In the genomic region with DNA sequence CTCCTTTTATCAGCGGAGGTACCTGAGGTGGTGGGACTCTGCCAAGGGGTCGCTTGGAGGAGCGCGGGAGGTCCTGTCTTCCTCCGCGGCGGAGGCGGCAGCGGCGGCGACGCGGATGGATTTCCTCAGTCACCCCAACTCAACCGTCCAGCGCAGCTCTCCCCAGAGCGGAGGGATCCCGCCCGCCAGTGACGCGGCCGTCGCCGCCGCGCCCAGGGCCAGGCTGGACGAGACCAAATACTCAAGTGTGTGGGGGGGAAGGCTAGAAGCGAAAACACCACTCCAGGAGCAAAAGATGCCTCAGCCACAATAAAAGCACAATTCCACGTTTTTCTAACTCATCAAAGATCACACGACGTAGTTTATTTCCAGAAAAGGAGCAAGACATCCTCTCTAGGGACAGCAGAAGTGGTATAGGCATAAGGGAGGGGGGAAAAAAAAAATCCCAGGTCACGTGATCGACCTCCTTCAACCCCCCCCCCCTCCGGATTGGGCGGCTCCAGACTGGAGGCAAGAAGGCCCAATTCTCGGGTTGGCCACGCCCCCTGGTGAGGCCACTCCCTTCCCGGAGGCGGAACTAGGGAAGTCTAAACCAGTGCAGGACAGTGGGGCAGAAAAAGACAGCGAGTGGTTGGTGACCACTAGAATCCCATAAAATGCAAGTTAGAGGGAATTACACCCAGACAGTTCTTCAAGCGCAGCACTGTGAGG, we compare ENCODE assay signal across 8 mouse cellular contexts. TPM values are rescaled to one million over a fixed set of nuclear protein-coding genes. Genes with fewer than 3 reads are reported as not detected.
DNase-seq lines count a peak whose midpoint lies in the region; ATAC-seq and TF ChIP-seq lines count a peak whose summit lies in the region.

A gene (minus strand): TSS at position 126 of the 711 bp plus-strand sequence.
A gene (minus strand): TSS at position 394 of the 711 bp plus-strand sequence.

- 0 out of 2 replicates have a peak within 1 kb of the TSS, but pooled peaks have one; percentile 42 for H3K27ac ChIP-seq in ES-Bruce4 (ENCODE audit: insufficient read depth, low read length)
- peak within 1 kb of the TSS; percentile 99 for H3K27ac ChIP-seq in forebrain, embryonic 13.5 days
- peak within 1 kb of the TSS; percentile 94 for H3K27ac ChIP-seq in liver, postnatal 0 days (ENCODE audit: low read depth)
- peak within 1 kb of the TSS; percentile 94 for H3K27ac ChIP-seq in neural tube, embryonic 14.5 days (ENCODE audit: low read depth, low read length)

- peak; percentile 99 for DNase-seq in heart, postnatal 10 days
- DNase-seq in large intestine, adult 2 months (ENCODE audit: low read depth, low spot score), result peak; percentile 97
- DNase-seq in liver, postnatal 0 days, result peak; percentile 99
- peak; percentile 99 for DNase-seq in testis, postnatal 10 days (ENCODE audit: low spot score)

- intact Hi-C loops in heart, postnatal 10 days (cut with DNase I), result loop anchor here (5.0 kb wide), 3 partner anchors 94 to 214 kb away; a partner anchor contains a TSS

- TF ChIP-seq POLR2A in ES-Bruce4 (IDR thresholded peaks at IDR 0.05; ENCODE audit: insufficient read depth, low read length), result peak; percentile 64

- H3K27me3 ChIP-seq in ES-Bruce4 (ENCODE audit: control insufficient read depth, insufficient read depth, low read length, poor library complexity, severe bottlenecking), result no peaks in the 10 kb centered on the region
- no peaks in the 10 kb centered on the region for H3K27me3 ChIP-seq in forebrain, embryonic 13.5 days
- no peaks in the 10 kb centered on the region for H3K27me3 ChIP-seq in liver, postnatal 0 days (ENCODE audit: insufficient read depth, low read length)
- no peaks in the 10 kb centered on the region for H3K27me3 ChIP-seq in neural tube, embryonic 14.5 days (ENCODE audit: control insufficient read depth, insufficient read depth, low read length)

- H3K4me3 ChIP-seq in ES-Bruce4 (ENCODE audit: low read depth, low read length), result peak within 1 kb of the TSS; percentile 91
- peak within 1 kb of the TSS; percentile 94 for H3K4me3 ChIP-seq in forebrain, embryonic 13.5 days
- H3K4me3 ChIP-seq in liver, postnatal 0 days (ENCODE audit: low read depth, low read length), result peak within 1 kb of the TSS; percentile 96
- peak within 1 kb of the TSS; percentile 94 for H3K4me3 ChIP-seq in neural tube, embryonic 14.5 days (ENCODE audit: low read depth, low read length)

- H3K4me2 ChIP-seq in forebrain, embryonic 13.5 days, result peak within 1 kb of the TSS; percentile 93
- H3K4me2 ChIP-seq in liver, postnatal 0 days (ENCODE audit: low read depth, low read length), result peak within 1 kb of the TSS; percentile 90
- peak within 1 kb of the TSS; percentile 93 for H3K4me2 ChIP-seq in neural tube, embryonic 14.5 days (ENCODE audit: low read depth, low read length)

- ATAC-seq in cerebellum, adult (ENCODE audit: insufficient number of reproducible peaks, low FRiP score, low TSS enrichment), result peak; percentile 74
- ATAC-seq in forebrain, embryonic 13.5 days, result peak; percentile 81
- ATAC-seq in liver, postnatal 0 days, result peak; percentile 88
- ATAC-seq in neural tube, embryonic 14.5 days (ENCODE audit: low read depth), result peak; percentile 69

- peak; percentile 84 for TF ChIP-seq EP300 in ES-Bruce4 (IDR thresholded peaks at IDR 0.05; ENCODE audit: insufficient read depth, low read depth, low read length)
- TF ChIP-seq EP300 in liver, postnatal 0 days (IDR thresholded peaks at IDR 0.05; ENCODE audit: low read depth), result peak; percentile 79; the same call in 1 of the 2 replicates

- H3K9me3 ChIP-seq in ES-Bruce4 (replicated peaks; ENCODE audit: control insufficient read depth, insufficient read depth, low read length, poor library complexity, severe bottlenecking), result no peaks in the 10 kb centered on the region
- H3K9me3 ChIP-seq in forebrain, embryonic 13.5 days (replicated peaks), result no peaks in the 10 kb centered on the region
- H3K9me3 ChIP-seq in liver, postnatal 0 days (ENCODE audit: low read length), result no peaks in the 10 kb centered on the region
- no peaks in the 10 kb centered on the region for H3K9me3 ChIP-seq in neural tube, embryonic 14.5 days (ENCODE audit: control insufficient read depth, low read length)

- TF ChIP-seq CTCF in ES-Bruce4 (IDR thresholded peaks at IDR 0.05; ENCODE audit: low read depth, low read length), result no peak
- TF ChIP-seq CTCF in liver, postnatal 0 days (IDR thresholded peaks at IDR 0.05; ENCODE audit: low read depth), result no peak

- H3K4me1 ChIP-seq in ES-Bruce4 (ENCODE audit: control insufficient read depth, insufficient read depth, low read length), result no peaks in the 10 kb centered on the region
- H3K4me1 ChIP-seq in forebrain, embryonic 13.5 days, result peaks cover 21% of the 10 kb centered on the region
- H3K4me1 ChIP-seq in liver, postnatal 0 days (ENCODE audit: insufficient read depth), result peaks cover 12% of the 10 kb centered on the region
- H3K4me1 ChIP-seq in neural tube, embryonic 14.5 days (ENCODE audit: control insufficient read depth, insufficient read depth, low read length), result peaks cover 9% of the 10 kb centered on the region; the same call in 1 of the 2 replicates

- WGBS in forebrain, embryonic 13.5 days, result under 1% methylated on average over 40 of the region's 40 CpGs
- WGBS in large intestine, adult 2 months, result under 1% methylated on average over 40 of the region's 40 CpGs
- 1% methylated on average over 30 of the region's 40 CpGs for WGBS in liver, postnatal 0 days (ENCODE audit: insufficient replicate concordance)
- WGBS in neural tube, embryonic 14.5 days, result under 1% methylated on average over 40 of the region's 40 CpGs

- H3K36me3 ChIP-seq in ES-Bruce4 (ENCODE audit: control insufficient read depth, insufficient read depth, low read length, poor library complexity, severe bottlenecking), result peaks cover 4% of the 10 kb centered on the region
- peaks cover 19% of the 10 kb centered on the region for H3K36me3 ChIP-seq in forebrain, embryonic 13.5 days (ENCODE audit: poor library complexity, severe bottlenecking)
- H3K36me3 ChIP-seq in liver, postnatal 0 days (replicated peaks; ENCODE audit: insufficient read depth, low read length), result peaks cover 22% of the 10 kb centered on the region
- H3K36me3 ChIP-seq in neural tube, embryonic 14.5 days (ENCODE audit: control insufficient read depth, insufficient read depth, low read length), result peaks cover 16% of the 10 kb centered on the region

- peak within 1 kb of the TSS; percentile 75 for H3K9ac ChIP-seq in ES-Bruce4 (ENCODE audit: low read depth, poor library complexity, severe bottlenecking)
- H3K9ac ChIP-seq in forebrain, embryonic 13.5 days, result peak within 1 kb of the TSS; percentile 98
- peak within 1 kb of the TSS; percentile 92 for H3K9ac ChIP-seq in liver, postnatal 0 days (replicated peaks)
- peak within 1 kb of the TSS; percentile 93 for H3K9ac ChIP-seq in neural tube, embryonic 14.5 days (replicated peaks; ENCODE audit: low read depth, low read length)

RNA-seq across cellular contexts. Expression of the first gene that starts in this region (rescaled TPM):
- polyA plus RNA-seq in ES-Bruce4 (2011; ENCODE audit: insufficient read depth, insufficient read length, low read depth, missing spikeins), result not detected in 2 replicates
- polyA plus RNA-seq in forebrain, embryonic 13.5 days (2015; fragmentation: Nextera tagmentation; extraction: Ambion mirVana), result 0.35 TPM in 1 of 2 replicates, not detected in the other
- total RNA-seq in heart, postnatal 10 days (2021), result not detected
- polyA plus RNA-seq in large intestine, adult 2 months (2012; rRNA removed), result not detected in 2 replicates
- 0.13 and 0.26 TPM in 2 replicates for polyA plus RNA-seq in liver, postnatal 0 days (2015; fragmentation: Nextera tagmentation; extraction: Ambion mirVana)
- not detected in 2 replicates for polyA plus RNA-seq in neural tube, embryonic 14.5 days (2014; fragmentation: Nextera tagmentation; extraction: Ambion mirVana)

RNA-seq across cellular contexts. Expression of the second gene that starts in this region (rescaled TPM):
- polyA plus RNA-seq in ES-Bruce4 (2011; ENCODE audit: insufficient read depth, insufficient read length, low read depth, missing spikeins), result 208 and 237 TPM in 2 replicates
- polyA plus RNA-seq in forebrain, embryonic 13.5 days (2015; fragmentation: Nextera tagmentation; extraction: Ambion mirVana), result 483 and 508 TPM in 2 replicates
- total RNA-seq in heart, postnatal 10 days (2021), result 100 to 1,000 TPM; 481 to 484 TPM
- polyA plus RNA-seq in large intestine, adult 2 months (2012; rRNA removed), result 967 and 1,025 TPM in 2 replicates
- polyA plus RNA-seq in liver, postnatal 0 days (2015; fragmentation: Nextera tagmentation; extraction: Ambion mirVana), result 165 and 177 TPM in 2 replicates
- polyA plus RNA-seq in neural tube, embryonic 14.5 days (2014; fragmentation: Nextera tagmentation; extraction: Ambion mirVana), result 553 and 557 TPM in 2 replicates

Comparison
In these comparisons a context has a peak if more than half of its experiments do, and no peak if none do; other contexts are left out.
1. Peak in every context shown above with its lines: DNase-seq, ATAC-seq, H3K4me3 ChIP-seq and H3K27ac ChIP-seq.
2. H3K27ac ChIP-seq: peak in every context shown above with its lines; median percentile 99 in forebrain, embryonic 13.5 days; 94 in liver, postnatal 0 days; 94 in neural tube, embryonic 14.5 days; 42 in ES-Bruce4.